Mouse (Mus musculus) splenic B cell, adult 2 months (primary cell): ENCODE measurements around the gene Tmem132e.

Experiments
- DNase-seq: peaks from one replicate; pipeline ENCODE4 v3.0.0-alpha.2; 2011; ENCODE audit warnings: low read depth, low spot score
- H3K27me3 ChIP-seq: 2 replicates; pipeline ENCODE4 v1.6.1; 2012; ENCODE audit warnings: mild to moderate bottlenecking, low read length, moderate library complexity, mixed read lengths; ENCODE audit not compliant: control insufficient read depth, poor library complexity, insufficient read depth, severe bottlenecking
- H3K36me3 ChIP-seq: 2 replicates; pipeline ENCODE4 v1.6.1; 2012; ENCODE audit warnings: mild to moderate bottlenecking, low read length, moderate library complexity, mixed read lengths; ENCODE audit not compliant: control insufficient read depth, poor library complexity, insufficient read depth, severe bottlenecking

The Tmem132e gene

DNA sequence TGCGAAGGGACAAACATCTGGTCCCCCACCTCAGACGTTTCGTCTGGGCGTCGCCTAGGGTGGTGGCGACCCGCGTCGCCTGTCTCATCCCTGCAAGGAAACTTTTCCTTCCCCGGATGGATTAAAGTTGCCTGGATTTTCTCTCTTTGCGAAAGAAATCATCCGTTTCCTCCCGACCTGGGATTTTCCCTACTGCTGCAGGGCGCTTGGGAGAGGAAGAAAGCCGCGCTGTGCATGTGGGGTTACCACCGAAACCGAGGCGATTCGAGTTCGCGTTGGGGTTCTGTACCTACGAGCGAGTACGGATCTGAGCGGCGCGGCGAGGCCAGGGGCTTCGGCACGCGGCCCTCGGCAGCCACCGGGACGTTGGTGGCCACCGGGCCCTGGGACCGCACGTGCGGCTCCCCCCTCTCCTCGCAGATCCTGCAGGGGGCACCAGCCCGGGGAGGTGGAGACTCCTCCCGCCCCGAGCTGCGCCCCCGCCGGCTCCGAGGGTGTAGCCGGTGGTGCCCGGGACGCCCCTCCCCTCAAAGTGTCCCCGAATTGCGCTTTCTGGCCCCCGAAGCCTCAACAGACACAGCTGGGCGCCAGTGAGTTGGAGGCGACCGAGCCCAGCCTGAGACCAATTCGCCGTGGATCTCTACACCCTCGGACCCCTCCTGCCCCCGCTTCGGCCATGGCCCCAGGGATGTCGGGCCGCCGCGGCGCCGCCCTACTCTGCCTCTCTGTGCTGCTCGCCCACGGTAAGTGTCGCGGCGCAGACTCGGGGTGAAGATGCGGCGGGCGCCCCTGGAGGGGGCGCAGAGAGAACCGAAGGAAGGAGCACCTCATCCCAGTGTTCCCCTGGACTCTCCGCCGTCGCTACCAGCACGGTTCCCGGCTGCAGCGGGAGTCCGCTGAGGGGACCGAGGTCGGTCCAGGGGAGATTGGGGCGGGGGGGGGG, at the start of gene Tmem132e:
Gene Tmem132e, plus strand, starts transcription at position 530 of the 943 bp plus-strand sequence.
- H3K27me3 ChIP-seq, result no peaks in the 10 kb centered on the region; the same call in 1 of the 2 replicates
- no peaks in the 10 kb centered on the region for H3K36me3 ChIP-seq
- peak; percentile 19 for DNase-seq

DNA sequence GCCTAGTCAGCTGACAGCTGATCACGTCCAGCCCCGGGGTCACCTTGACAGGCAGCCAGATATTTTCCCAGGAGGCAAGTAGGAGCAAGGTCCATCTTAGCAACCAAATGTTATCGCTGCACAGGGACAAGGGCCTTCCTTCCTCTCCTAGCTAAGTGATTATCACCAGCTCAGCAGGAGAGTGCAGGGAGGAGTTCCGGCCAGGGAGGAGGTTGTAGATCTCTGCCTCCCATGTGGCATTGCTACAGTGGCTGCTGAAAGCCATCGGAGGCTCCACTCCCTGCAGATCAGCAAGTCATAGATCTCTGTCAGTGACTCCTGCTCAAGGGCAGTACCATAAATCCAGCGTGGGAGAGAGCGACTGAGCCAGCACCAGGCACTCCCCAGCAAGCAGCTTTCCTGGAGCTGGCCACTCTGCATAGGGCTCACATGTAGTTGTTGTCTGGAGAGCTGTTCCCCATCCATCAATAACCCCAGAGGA, 48.7 kb upstream of the Tmem132e start:
- no peaks in the 10 kb centered on the region for H3K27me3 ChIP-seq
- no peak for DNase-seq
- H3K36me3 ChIP-seq, result no peaks in the 10 kb centered on the region

DNA sequence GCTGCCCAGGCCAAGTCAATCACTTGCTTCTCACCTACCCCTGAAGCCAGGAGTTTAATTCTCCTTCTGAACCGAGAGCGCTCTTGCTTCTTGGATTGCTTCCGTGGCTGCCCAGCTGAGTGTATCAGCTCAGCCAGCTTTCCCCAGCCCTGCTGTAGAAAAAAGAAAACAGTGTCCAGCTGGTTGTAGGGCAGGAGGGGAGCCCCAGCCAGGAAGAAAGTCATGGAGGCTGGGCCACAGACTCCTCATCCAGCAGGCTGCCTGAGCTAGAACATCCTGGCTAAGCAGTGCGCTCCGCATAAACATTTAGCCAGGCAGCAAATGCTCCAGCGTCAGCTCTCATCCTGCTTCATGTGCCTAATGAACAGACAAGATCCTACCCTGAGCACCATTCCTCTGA, 48.3 kb upstream of the Tmem132e start:
- H3K27me3 ChIP-seq, result no peaks in the 10 kb centered on the region
- no peak for DNase-seq
- no peaks in the 10 kb centered on the region for H3K36me3 ChIP-seq

DNA sequence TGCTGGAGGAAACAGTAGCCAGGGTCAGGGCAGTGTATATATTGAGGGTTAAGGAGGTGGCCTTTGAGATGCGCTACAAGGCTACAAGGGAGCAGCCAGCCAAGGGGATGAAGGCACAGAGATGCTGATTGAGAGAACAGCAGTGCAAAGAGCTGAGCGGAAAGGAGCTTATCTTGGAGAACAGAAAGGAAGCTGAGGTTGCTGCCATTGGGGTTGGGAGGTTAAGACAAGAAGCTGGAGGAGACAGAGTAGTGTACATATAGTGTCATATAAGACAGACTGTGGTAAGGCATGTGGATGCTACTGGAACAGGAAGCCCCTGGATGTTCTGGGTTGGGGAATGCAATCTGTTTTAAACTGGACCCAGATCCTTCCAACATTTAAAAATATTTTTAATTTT, 47.8 kb upstream of the Tmem132e start:
- Histone ChIP-seq H3K36me3 (no peaks in the 10 kb centered on the region), H3K27me3 (no peaks in the 10 kb centered on the region)
- DNase-seq, result no peak

DNA sequence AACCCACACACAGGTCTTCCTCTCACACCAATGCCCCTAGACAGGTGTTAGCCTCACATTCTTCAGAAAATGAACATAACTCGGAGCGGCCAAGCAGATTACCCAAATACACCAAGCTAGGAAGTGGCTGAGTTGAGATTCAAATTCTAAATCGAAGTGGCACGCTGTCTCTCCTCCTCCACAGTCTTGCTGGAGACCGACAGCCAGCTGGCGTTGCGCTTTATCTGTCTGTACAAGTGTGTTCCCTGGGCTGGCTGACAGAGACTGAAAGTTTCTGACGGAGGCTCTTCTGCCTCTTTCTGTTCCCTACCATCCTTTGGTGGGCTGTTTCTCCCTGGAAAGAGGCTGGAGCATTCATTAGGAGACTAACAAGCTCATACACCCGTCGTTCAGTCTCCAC, 37.7 kb upstream of the Tmem132e start:
- Histone ChIP-seq H3K27me3 (no peaks in the 10 kb centered on the region), H3K36me3 (no peaks in the 10 kb centered on the region)
- no peak for DNase-seq

DNA sequence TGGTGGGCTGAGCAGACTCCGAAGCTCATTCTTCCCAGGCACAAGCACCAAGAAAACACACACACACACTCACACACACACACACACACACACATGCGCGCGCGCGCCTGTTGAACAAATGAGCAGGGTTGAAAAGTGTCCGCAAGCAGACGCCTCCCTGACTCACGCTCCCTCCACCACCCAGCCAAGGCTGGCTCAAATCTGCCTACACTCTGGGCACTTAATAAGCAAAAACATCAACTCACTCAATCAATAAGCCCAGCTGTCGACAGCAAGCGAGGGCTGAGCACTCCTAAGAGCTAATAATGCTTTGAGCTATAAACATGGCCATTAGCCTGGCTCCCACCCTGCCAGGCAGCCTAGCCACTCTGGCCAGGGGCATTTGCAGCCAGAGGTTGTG, 18.5 kb upstream of the Tmem132e start:
- DNase-seq, result no peak

DNA sequence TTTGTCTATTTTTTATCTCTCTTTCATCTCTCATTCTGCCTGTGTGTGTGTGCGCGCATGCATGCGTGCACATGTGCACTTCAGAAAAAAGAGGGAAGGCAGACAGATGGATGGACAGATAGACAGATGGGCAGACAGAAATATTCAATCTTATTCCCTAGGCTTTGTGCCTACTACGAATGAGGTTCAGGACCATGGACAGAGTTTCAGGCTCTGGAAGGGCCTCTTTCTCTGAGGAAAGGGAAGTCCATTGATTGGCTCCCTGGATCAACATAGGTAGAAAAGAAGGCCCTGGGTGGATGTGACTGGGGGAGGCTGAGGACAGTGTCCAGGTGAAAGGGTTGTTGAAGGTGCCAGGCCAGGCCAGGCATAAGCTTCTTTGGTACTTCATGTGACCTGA, 17.1 kb upstream of the Tmem132e start:
- peak; percentile 8 for DNase-seq
- no peaks in the 10 kb centered on the region for H3K36me3 ChIP-seq
- no peaks in the 10 kb centered on the region for H3K27me3 ChIP-seq

More for the DNA sequence above, 18.5 kb upstream of the Tmem132e start:
- Histone ChIP-seq H3K27me3 (no peaks in the 10 kb centered on the region), H3K36me3 (no peaks in the 10 kb centered on the region)

DNA sequence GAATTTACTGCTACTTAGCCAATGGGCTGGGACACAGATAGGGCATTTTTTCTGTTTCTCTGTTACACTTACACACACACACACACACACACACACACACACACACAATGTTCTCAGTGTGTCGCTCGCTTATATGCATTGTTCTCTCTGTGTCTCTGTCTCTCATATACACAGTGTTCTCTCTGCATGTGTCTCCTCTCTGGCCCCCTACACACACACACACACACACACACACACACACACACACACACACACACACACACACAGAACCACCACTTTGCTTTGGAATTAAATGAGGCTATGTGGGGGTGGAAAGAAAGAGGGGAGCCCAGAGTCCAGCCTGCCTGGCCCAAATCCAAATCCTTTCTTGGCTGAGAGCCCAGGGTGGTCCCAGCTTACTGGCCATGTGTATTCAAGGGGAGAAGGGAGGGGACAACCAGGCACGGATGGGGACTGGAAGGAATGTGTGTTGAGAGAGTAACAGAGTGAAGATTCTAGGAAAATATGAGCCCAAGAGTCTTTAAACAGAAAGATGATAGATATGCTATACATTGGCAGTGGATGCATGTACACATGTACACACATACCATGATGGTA, 8.0 kb upstream of the Tmem132e start:
- no peak for DNase-seq
- Histone ChIP-seq H3K36me3 (no peaks in the 10 kb centered on the region), H3K27me3 (no peaks in the 10 kb centered on the region)

DNA sequence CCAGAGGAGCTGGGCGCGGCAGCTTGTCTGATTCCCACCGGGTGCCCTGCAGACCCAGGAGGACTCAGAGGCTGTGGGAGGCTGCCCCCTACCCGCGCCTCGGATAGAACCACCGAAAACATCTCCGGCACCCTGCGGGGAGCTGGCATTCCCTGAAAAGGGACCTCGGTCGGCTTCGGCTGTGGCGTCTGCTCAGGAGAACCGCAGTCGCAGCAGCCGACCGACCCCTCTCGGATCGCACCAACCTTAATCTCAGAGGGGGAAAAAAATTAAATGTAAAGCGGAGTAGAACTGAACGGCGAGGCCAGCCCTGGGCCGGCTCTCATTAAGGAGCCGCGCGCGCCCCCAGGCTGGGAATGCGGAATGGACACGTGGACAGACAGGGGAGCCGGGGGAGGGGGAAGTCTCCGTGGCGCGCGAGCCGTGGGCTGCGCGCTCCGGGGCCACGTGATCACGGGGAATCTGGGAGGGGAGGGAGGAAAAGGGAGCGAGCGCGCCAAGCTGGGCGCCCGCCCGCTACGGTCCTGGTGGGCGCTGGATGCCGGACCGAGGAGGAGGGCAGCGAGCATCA, 1.6 kb upstream of the Tmem132e start:
- H3K27me3 ChIP-seq, result no peaks in the 10 kb centered on the region; the same call in 1 of the 2 replicates
- H3K36me3 ChIP-seq, result no peaks in the 10 kb centered on the region
- DNase-seq, result no peak

DNA sequence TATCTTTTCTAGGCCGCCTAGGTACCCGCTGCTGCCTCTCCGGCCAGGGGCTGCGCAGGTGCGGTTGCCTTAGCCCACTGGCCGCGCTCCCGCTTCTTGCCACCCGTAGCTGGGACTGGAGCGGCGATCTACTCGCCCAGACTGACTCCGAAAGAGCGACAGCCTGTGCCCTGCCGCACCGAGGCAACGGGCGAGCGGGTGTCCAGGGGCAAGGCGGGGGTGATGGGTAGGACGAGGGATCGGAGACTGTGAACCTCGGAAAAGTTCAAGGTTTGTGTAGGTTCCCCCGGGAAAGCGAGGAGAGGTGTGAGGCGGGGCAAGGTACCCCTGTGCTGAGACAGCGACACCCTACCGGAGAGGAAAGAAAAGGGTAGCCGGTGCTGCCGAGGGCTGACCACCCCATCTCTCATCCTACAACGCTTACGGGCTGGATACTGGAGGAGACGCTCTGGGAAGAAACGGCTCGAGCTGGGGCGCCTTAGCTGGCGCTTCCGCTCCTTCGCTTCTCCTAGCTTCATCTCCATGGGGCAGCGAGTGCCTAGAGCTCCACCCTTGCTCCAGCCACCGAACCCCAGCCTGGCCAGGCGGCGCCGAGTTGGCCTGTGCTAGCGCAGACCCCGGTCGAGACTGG, 874 bp upstream of the Tmem132e start:
- H3K36me3 ChIP-seq, result no peaks in the 10 kb centered on the region
- no peaks in the 10 kb centered on the region; the same call in 1 of the 2 replicates for H3K27me3 ChIP-seq
- DNase-seq, result no peak

DNA sequence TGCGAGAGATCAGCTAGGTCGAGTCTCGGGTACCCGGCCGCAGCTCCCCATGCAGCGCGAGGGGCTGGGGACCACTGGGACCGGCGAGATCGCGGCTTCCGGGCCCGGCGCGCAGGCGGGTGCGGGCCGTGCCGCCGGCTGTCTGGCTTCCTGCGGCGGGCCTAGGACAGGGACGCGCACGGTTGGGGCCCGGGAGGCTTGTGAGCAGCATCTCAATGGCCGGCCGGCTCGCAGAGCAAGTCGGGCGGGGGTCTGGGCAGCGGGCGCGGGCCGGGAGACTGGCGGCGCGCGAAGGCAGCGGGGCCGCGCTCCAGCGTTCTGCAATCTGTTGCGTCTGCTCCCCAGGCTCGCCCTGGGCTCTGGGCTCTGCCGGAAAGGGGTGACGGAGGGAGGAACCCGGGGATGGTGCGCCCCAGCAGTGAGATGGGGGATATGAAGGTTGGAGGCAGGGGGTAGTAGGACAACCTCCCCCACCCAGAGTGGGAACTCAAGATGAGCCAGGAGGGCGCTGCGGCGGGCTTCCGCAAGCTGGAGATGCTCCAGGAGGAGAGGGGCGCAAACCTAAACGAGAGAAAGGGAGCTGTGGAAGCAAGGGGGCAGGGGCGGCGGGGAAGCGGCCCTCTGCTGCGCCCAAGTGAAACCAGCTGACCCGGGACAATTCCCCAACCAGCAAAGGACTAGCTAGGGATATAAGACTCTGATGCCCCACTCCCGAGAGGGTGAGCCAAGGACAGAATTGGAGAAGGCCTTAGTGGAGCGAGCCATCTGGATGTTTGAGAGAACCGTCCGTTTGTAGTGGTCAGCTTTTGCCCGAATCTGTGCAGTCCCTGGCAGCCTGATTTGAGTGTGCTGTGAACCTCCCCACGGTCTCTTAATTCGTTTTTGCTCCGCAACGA, 944 bp downstream of the Tmem132e start:
- DNase-seq, result no peak
- H3K27me3 ChIP-seq, result no peaks in the 10 kb centered on the region; the same call in 1 of the 2 replicates
- H3K36me3 ChIP-seq, result no peaks in the 10 kb centered on the region

DNA sequence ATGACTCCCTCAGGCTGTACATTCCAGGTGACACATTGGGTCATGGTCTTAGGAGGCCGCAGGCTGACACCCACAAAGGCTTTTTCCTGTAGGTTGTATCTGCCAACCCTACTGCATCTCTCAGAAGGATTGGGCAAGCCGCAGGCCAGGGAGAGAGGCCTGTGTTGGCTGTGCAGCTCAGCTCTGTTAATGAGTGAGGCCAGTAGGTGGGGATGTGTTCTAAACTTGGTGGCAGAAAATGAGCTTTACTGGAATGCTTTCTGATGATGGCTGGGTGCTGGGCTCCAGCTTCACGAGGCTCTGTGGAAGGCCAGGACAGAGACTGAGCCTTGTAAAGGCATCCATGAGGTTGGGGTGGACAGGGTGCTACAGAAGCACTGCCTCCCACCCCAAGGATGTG, 3.6 kb downstream of the Tmem132e start:
- Histone ChIP-seq H3K36me3 (no peaks in the 10 kb centered on the region), H3K27me3 (no peaks in the 10 kb centered on the region; the same call in 1 of the 2 replicates)
- DNase-seq, result no peak

DNA sequence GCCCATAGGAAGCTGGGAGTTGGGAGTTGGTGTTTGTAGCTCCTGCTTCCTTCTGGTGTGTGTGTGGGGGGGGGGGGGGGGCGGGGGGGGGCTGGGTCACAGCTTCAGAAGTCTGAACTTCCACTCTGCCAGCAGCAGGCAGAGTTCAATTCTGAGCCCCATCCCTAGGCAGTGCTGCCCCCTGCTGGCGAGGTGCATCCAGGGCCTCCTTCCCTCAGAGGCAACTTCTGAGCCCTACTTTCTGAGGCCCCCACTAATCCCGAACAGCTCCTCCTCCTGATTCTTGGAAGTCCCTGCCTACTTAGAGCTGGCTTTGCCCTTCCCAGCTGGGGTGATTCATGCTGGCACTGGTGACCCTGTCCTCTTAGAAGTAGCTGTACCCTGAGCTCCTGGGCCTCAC, 10.9 kb downstream of the Tmem132e start:
- no peaks in the 10 kb centered on the region for H3K27me3 ChIP-seq
- no peaks in the 10 kb centered on the region for H3K36me3 ChIP-seq
- peak; percentile 62 for DNase-seq

DNA sequence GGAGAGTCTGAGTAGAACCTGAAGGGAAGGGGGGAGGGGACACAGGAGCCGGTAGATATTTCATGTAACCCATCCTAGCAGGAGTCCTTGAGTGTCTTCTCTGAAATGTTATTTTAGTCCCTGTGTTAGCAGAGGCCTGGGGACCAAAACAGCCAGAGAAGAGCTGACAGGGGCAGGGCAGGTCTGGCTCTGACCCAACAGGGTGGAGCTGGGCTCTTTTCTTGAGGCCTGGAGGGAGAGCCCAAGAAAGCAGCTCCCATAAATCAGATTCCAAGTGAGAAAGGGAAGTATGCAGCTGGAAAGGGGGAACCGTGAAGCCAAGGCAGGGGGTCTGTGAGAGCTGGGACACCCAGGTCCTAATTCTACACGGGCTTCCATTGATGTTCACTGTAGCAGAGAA, 16.9 kb downstream of the Tmem132e start:
- no peaks in the 10 kb centered on the region for H3K27me3 ChIP-seq
- no peak for DNase-seq
- H3K36me3 ChIP-seq, result no peaks in the 10 kb centered on the region
